Mouse (Mus musculus) activated CD4-positive, CD25-positive, alpha-beta regulatory T cell (primary cell): Measurements from ENCODE around the gene Mex3a. TPM values are rescaled to one million over a fixed set of nuclear protein-coding genes. Genes with fewer than 3 reads are reported as not detected.

Experiments used
- polyA plus RNA-seq, 2 experiments: library from polyadenylated mRNA; unstranded; fragments of 100-300 nt; shearing (Covaris generic); gene quantifications; one replicate each; pipeline ENCODE4 v1.2.1; 2017

Gene Mex3a
- under 1 TPM; 0.21 to 0.33 TPM for polyA plus RNA-seq

GRCm38 (mm10) chr3:88532299-88532674 is at the start of gene Mex3a:
TSS of gene Mex3a (plus strand) at chr3:88532395.

GRCm38 (mm10) chr3:88509692-88510420 is 22.3 kb upstream of the Mex3a start, which contains the start of gene Lmna:
TSS of gene Lmna (minus strand) at chr3:88509956.

GRCm38 (mm10) chr3:88548180-88548917 is 16.2 kb downstream of the Mex3a start, which contains the start of gene Rab25:
TSS of gene Rab25 (minus strand) at chr3:88548300.

DNA sequence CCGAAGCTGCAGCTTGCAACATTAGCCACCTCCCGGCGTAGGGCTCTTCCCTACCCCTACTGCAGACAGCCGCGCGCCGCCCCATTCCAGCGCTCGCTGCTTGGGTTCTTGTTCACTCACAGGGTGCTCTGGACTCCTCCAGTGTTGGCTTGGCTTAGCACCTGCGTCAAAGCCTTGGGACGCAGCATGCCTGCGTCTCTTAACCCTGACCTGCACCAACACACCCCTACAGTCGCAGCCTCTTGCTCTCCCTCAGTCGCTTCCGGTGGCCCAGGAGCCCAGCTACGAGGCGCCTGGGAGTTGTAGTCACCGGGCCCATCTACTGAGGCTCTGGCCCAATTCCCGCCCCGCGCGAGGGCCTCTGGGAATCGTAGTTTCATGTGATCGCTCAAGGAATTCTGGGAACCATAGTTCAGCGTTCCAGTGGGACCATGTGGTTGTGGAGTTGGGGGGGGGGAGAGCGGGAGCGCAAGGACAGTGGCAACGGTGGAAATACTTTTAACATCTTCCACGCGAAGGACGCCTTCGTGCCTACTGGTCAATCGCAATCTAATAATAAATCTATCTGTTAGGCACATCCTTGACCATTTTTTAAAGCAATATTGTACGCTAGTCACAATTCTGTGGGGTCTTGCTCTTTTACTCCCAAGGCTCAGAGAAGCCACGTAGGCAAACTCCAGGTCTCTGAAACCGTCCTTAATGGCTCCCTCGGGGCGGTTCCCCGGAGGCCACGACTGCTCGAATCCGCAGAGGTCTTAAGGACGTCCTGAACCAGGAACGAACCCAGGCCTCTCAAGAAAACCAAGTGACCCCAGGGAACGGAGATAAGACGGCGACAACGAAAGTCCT is 20.7 kb downstream of the Mex3a start, which contains the start of gene Lamtor2:
TSS of gene Lamtor2 (minus strand) at position 399 of the 849 bp plus-strand sequence.

GRCm38 (mm10) chr3:88553525-88553879 is 21.3 kb downstream of the Mex3a start, which contains the start of gene Ubqln4:
TSS of gene Ubqln4 (plus strand) at chr3:88553758.

DNA sequence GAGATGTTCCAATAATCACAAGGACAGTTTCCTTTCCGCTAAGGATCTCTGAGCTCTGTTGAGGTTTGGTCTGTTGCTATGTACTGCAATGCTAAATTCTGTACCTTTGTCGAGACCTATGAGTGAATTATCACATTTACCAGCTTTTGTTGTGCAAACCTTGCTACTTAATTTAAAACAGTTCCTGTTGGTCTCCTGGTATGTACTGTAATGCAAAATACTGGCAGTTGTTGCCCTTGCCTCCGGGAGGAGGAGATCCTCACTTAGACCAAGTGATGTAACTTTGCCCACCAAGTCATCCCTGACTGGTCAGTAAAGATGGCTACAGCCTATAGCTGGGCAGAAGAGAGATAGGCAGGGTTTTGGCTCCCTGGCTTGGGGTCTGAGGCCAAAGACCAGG is 43.3 kb downstream of the Mex3a start, which contains the start of gene Ssr2:
TSS of gene Ssr2 (plus strand) at position 337 of the 400 bp plus-strand sequence.

Other genes with a start within 250 kb of the Mex3a start
- gene Gm38392, start 245.2 kb upstream of the Mex3a start, polyA plus RNA-seq, result not detected
- 1 to 10 TPM; 4.3 to 6.7 TPM for gene Tsacc, start 235.4 kb upstream of the Mex3a start, polyA plus RNA-seq
- 100 to 1,000 TPM; 267 to 334 TPM for gene Cct3, start 235.3 kb upstream of the Mex3a start, polyA plus RNA-seq
- 100 to 1,000 TPM; 268 to 447 TPM for gene Glmp, start 207.4 kb upstream of the Mex3a start, polyA plus RNA-seq
- gene Tmem79, start 196.2 kb upstream of the Mex3a start, polyA plus RNA-seq, result 1 to 10 TPM in 1 of 2 experiments, under 1 TPM in 1; 0.76 to 1.9 TPM
- 10 to 100 TPM; 43.8 to 45.7 TPM for gene Smg5, start 196.1 kb upstream of the Mex3a start, polyA plus RNA-seq
- gene Paqr6, start 167.8 kb upstream of the Mex3a start, polyA plus RNA-seq, result not detected
- gene Bglap3, start 159.7 kb upstream of the Mex3a start, polyA plus RNA-seq, result not detected
- gene Bglap2, start 153.7 kb upstream of the Mex3a start, polyA plus RNA-seq, result not detected
- not detected for gene Bglap, start 147.9 kb upstream of the Mex3a start, polyA plus RNA-seq
- 10 to 100 TPM; 39.3 to 53.6 TPM for gene Pmf1, start 122.1 kb upstream of the Mex3a start, polyA plus RNA-seq
- gene Slc25a44, start 107.3 kb upstream of the Mex3a start, polyA plus RNA-seq, result 10 to 100 TPM; 12.4 to 16.7 TPM
- 100 to 1,000 TPM in 1 of 2 experiments, 10 to 100 TPM in 1; 42.2 to 122 TPM for gene Sema4a, start 71.2 kb upstream of the Mex3a start, polyA plus RNA-seq
- gene Lmna, start 22.4 kb upstream of the Mex3a start, polyA plus RNA-seq, result 10 to 100 TPM in 1 of 2 experiments, 1 to 10 TPM in 1; 7.7 to 30.9 TPM
- gene Rab25, start 15.9 kb downstream of the Mex3a start, polyA plus RNA-seq, result under 1 TPM in 1 of 2 experiments, not detected in 1; 0.66 TPM
- gene Lamtor2, start 20.7 kb downstream of the Mex3a start, polyA plus RNA-seq, result 100 to 1,000 TPM; 165 to 189 TPM
- 10 to 100 TPM; 35.4 to 39.3 TPM for gene Ubqln4, start 21.4 kb downstream of the Mex3a start, polyA plus RNA-seq
- gene Ssr2, start 43.5 kb downstream of the Mex3a start, polyA plus RNA-seq, result 100 to 1,000 TPM; 137 to 153 TPM
- 100 to 1,000 TPM; 132 to 145 TPM for gene Arhgef2, start 73.6 kb downstream of the Mex3a start, polyA plus RNA-seq
- not detected for gene Rxfp4, start 120.7 kb downstream of the Mex3a start, polyA plus RNA-seq
- gene Khdc4, start 153.4 kb downstream of the Mex3a start, polyA plus RNA-seq, result 10 to 100 TPM; 86.3 to 93.1 TPM
- gene Rit1, start 184.4 kb downstream of the Mex3a start, polyA plus RNA-seq, result 10 to 100 TPM; 53.6 to 55.8 TPM
- 10 to 100 TPM; 51.5 to 92.1 TPM for gene Syt11, start 242.8 kb downstream of the Mex3a start, polyA plus RNA-seq